Mouse (Mus musculus): ENCODE measurements at regions not wholly inside any gene's neighbourhood (a gene's known extent, or its start where the extent isn't known, plus 50 kb on each side); places are given as distances from the start of the nearest gene placed in this dataset.

- no peak for DNase-seq (ENCODE audit: low read depth, low spot score)
Observed at GRCm38 (mm10) chr15:61297447-61298208, 374.8 kb upstream of the A1bg start.

- no peak for DNase-seq (ENCODE audit: low read depth, low spot score)
Observed at GRCm38 (mm10) chr15:61294616-61295015, 371.8 kb upstream of the A1bg start.

DNA sequence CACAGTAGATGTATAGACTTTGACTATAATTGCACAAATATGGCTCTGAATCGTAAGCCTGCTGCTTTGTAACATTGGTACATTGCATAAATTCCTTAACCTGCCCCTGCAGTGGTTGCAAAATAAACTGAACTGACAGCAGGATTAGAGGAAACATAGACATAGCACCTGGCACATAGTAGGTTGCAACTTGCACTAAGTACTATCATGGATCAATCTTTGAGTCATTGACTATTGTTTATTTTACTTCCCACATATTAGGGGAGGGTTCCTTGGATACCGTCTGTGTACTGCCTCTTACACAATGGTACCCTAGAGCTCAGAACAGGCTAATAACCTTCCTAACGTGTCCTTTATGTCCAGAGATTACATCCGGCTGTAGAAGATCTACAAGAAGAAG is 371.3 kb upstream of the A1bg start:
- DNase-seq (ENCODE audit: low read depth, low spot score) = no peak

DNA sequence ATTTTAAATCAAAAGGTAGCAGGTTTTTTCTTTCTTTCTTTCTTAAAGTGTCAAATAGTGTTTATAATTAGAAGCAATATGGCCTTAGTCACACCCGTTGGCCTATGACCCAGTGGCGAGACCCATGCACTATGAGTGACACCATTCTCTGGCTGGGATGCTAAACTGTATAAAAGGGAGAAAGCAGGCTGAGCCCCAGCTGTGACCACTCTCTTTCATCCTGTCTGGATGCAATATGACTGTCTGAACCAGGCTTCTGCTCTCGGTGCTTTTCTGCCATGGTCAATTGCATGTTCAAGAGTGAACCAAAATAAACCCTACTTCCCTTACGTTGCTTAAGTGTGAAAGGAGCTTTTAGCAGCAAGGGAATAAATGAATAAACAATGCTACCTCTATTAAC is 346.0 kb upstream of the A1bg start:
- no peak for DNase-seq (ENCODE audit: low read depth, low spot score)

DNA sequence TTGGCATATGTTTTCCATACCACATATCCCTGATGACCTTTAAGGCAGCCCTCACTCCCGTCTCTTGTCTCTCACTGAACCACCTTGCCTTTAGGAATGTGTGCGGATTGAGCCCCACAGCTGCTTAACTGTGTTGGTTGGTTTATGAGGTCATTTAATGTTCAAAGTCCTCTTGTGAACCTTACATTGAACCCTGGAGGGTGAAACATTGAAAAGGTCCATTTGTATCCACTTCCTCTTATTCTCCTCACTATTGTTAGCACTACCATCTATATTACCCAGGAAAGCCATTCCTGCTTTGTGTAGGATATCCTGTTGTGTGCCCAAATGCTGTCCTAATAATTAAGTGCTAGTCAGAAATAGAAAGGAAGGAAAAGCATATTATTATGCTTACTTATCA is 336.2 kb upstream of the A1bg start:
- no peak for DNase-seq (ENCODE audit: low read depth, low spot score)

DNA sequence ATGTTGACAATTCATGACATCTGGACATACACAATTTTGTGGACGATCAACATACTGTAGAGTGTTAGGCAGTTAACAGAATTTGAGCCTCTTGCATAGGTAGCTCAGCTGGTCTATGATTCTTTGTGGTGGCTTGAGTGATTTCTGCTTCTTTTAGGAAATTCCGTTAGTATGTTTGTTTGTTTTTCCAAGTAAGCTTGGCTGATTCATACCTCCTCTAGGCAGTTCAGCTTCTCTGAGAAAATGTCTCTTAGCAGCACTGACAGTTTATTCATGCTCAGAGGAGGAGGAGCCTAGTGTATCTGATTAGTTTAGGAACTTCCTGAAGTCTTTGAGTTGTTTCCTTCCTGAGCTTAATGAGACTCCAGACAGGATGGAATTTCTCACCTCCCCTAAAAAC is 321.7 kb upstream of the A1bg start:
- DNase-seq (ENCODE audit: low read depth, low spot score) = no peak

- DNase-seq (ENCODE audit: low read depth, low spot score) = no peak
Observed at GRCm38 (mm10) chr15:61242161-61242681, 319.4 kb upstream of the A1bg start.

- no peak for DNase-seq (ENCODE audit: low read depth, low spot score)
Observed at GRCm38 (mm10) chr15:61241741-61242140, 318.9 kb upstream of the A1bg start.

DNA sequence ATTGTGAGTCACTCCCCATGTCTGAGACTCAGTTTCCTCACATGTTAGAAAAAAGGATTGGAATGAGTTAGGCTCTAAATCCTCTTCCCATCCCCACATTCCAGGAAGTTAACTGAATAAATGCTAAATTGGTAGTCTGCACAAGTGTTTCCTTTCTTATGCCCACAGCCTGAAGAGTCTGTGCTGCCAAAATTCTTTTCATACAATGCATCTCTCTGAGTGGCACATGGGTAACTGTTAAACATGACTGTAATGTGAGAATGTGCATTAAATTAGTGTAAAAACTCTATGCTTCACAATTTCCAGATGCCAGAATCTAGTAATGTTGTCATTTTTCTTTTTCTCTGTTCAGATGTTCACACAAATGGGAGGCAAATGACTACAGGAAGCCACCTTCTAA is 317.5 kb upstream of the A1bg start:
- DNase-seq (ENCODE audit: low read depth, low spot score) = peak; percentile 36

- DNase-seq (ENCODE audit: low read depth, low spot score) = no peak
Observed at GRCm38 (mm10) chr15:61239414-61239813, 316.6 kb upstream of the A1bg start.

GRCm38 (mm10) chr15:61238996-61239395 is 316.2 kb upstream of the A1bg start:
- no peak for DNase-seq (ENCODE audit: low read depth, low spot score)

GRCm38 (mm10) chr15:61229579-61229978 is 306.8 kb upstream of the A1bg start:
- no peak for DNase-seq (ENCODE audit: low read depth, low spot score)

DNA sequence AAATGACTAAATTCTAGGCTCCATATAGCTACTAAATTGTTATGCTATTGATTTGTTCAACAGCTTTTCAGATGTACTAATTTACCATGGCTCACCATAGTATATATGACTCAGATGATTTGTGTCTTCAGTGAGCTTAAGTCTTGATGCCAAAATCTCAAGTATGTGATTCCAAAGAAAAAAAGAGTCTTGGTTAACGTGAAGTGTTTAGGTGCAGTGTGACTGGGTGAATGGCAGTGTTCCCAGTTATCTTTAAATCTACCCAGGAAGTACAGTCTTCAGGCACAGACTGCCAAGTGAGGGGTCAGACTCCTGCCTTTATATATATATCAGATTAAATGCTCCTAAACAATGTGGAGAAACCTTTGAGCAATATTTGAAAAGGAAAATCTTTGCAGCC is 300.1 kb upstream of the A1bg start:
- no peak for DNase-seq (ENCODE audit: low read depth, low spot score)

DNA sequence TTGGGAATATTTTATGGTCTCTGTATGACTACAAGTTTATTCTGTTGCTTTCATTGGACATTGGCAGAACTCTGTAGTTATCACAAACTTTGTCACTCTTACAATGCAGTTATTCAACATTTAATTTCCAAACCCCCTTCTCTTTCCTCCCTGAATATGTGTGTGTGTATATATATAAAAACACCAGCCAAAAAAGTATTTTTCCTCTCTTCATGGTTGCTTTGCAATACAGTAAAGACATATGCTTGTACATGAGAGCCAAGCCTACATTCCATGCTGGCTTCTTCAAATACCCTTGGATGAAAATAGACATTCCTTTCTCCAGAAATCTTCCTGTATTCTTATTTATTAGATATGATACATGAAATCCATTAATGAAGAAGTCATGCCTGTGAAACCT is 287.3 kb upstream of the A1bg start:
- DNase-seq (ENCODE audit: low read depth, low spot score) = no peak

DNA sequence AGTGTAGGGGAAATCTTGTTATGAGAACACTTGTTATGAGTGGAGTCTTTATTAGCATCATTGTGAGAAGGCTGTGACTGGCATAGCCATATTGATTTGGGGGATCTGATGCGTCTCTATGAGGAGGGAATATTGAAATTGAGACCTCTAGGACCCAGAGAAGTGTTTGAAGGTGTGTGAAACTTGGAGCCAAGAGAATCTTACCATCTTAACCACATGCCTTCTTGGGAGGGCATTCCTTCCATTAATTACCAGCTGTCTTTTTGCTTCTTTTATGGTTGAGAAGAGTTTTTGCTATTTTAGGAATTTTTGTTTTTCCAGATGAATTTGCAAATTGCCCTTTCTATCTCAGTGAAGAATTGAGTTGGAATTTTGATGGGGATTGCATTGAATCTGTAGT is 267.2 kb upstream of the A1bg start:
- no peak for DNase-seq (ENCODE audit: low read depth, low spot score)

DNA sequence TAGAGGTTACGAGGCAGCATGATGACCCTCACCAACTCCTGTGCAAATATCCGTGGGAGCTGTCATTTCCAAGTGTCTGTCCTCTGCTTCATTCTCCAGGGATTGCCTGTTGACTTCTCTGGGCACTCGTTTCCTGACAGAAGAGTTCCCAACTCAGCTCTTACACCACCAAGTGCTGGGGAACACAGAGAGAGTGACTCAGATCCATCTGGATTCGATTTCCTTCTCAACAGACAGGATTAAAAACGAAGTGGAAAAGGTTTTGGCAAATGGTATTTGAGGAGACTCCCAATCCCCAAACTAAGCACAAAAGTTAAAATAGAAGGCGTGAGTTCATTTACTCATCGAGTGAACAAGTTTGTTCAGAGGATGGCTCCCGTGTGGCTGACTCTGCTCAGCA is 266.7 kb upstream of the A1bg start:
- peak; percentile 32 for DNase-seq (ENCODE audit: low read depth, low spot score)

- DNase-seq (ENCODE audit: low read depth, low spot score) = no peak
Observed at GRCm38 (mm10) chr15:61184597-61184963, 261.8 kb upstream of the A1bg start.

GRCm38 (mm10) chr15:61183751-61184596 is 261.2 kb upstream of the A1bg start:
- DNase-seq (ENCODE audit: low read depth, low spot score) = no peak

DNA sequence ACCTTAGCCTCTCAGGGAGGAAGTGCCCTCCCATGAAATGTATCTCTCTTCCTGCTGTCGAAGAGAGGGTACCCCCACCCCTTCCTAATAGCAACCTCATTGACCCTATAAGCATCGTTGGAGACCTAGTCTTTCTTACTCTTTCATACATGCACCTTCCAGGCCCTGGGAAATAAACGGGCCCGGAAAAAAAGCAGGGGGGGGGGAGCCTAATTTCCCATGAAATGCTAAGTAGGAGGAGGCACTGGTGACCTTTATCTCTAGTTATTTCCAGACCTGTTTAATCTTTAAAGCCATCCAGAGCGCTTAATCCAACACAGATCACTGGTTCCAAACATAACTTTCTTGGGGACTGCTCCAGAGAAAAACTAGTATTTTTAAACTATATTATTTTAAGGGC is 260.5 kb upstream of the A1bg start:
- DNase-seq (ENCODE audit: low read depth, low spot score) = no peak

GRCm38 (mm10) chr15:61168842-61169416 is 246.1 kb upstream of the A1bg start:
- DNase-seq (ENCODE audit: low read depth, low spot score) = no peak

DNA sequence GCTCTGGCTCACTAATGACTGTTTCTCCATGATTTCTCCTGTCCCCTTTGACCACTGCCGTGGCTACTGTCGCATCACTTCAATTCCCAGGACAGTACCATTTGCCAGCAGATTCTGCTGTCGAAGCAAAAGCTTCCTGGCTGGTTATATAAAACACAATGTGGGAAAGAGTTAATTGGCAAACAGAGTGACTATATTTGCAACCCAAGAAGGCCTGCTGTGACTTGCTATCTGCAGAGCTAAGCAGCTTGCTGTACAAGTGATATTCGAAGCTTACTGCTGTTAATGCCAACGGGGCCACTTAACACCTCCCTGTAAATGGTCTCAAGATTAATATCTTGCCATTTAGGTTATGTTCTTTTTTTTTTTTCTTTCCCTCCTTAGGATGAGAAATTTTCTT is 242.2 kb upstream of the A1bg start:
- no peak for DNase-seq (ENCODE audit: low read depth, low spot score)

- no peak for DNase-seq (ENCODE audit: low read depth, low spot score)
Observed at GRCm38 (mm10) chr15:61161397-61161796, 238.6 kb upstream of the A1bg start.

DNA sequence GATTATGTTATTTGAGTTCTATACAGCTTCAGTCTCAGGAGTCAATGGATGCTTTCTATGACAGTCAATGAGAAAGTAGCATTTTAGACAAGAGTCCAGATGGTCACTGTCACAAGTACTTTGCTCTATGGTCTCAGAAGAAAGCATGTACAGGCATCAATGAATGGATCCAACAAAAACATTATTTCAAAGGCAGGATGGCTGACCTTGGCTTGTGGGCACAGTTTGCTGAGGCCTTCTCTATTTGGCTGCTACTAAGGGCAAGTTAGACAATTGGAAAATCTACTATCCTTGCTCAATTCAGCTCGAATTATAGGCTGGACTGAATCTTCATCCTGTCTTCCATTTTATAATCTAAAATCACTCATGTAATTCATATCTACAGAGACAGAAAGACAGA is 237.9 kb upstream of the A1bg start:
- DNase-seq (ENCODE audit: low read depth, low spot score) = no peak
